Mouse (Mus musculus): Measurements from ENCODE around the gene Lrp1. TPM values are rescaled to one million over a fixed set of nuclear protein-coding genes. Genes with fewer than 3 reads are reported as not detected.

Lrp1 gene
- polyA plus RNA-seq, 1 experiment from 2014 or later = 99.4 TPM

GRCm38 (mm10) chr10:127577156-127577555 lies 43.8 kb downstream of the Lrp1 start:
- Histone ChIP-seq H3K4me3 (replicated peaks) (no peak overlapping the region), H3K27me3 (no peaks in the 10 kb centered on the region), H3K4me1 (replicated peaks) (no peaks in the 10 kb centered on the region), H3K27ac (no peak overlapping the region), H3K4me2 (replicated peaks) (no peak overlapping the region), H3K9me3 (no peaks in the 10 kb centered on the region), H3K36me3 (peaks cover 99% of the 10 kb centered on the region), H3K9ac (replicated peaks) (no peak overlapping the region)
- WGBS = 91% methylated on average over 9 of the region's 9 CpGs
- ATAC-seq = no peak

DNA sequence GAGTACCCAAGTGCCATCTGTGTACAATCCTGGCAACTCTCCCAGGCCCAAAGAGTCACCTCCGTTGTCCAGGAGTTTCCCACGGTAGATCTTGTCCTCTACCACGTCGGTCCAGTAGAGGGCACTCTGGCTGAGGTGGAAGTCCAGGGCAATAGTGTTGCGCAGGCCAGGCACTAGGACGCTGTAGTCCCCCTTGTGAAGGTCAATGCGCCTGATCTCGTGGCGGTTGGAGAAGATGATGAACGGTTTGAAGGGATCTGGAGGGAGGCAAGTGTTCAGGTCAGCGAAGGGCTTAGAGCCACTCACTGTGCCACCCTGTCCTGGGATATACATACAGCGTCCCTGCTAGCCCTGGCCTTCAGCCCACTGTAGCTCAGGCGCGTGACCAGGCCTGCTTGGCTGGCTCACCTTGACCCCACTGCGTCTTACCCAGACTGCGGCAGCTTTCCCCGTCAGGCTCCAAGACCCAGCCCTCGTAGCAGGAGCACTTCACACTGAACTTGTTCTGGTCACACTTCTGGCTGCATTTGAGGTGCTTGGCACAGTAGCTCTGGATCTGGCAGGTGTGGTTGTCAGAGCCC lies 44.5 kb downstream of the Lrp1 start:
- Histone ChIP-seq H3K4me1 (replicated peaks) (no peaks in the 10 kb centered on the region), H3K4me3 (replicated peaks) (no peak overlapping the region), H3K4me2 (replicated peaks) (no peak overlapping the region), H3K36me3 (peaks cover 99% of the 10 kb centered on the region), H3K9me3 (no peaks in the 10 kb centered on the region), H3K9ac (replicated peaks) (no peak overlapping the region), H3K27me3 (no peaks in the 10 kb centered on the region), H3K27ac (no peak overlapping the region)
- 71% methylated on average over 18 of the region's 18 CpGs for WGBS
- peak; percentile 55; the same call in 1 of the 2 replicates for ATAC-seq

GRCm38 (mm10) chr10:127575741-127576140 lies 45.2 kb downstream of the Lrp1 start:
- H3K9ac ChIP-seq (replicated peaks) = no peak overlapping the region
- no peaks in the 10 kb centered on the region for H3K27me3 ChIP-seq
- no peaks in the 10 kb centered on the region for H3K9me3 ChIP-seq
- WGBS = 93% methylated on average over 7 of the region's 7 CpGs
- H3K36me3 ChIP-seq = peaks cover 99% of the 10 kb centered on the region
- no peak overlapping the region for H3K27ac ChIP-seq
- H3K4me2 ChIP-seq (replicated peaks) = no peak overlapping the region
- H3K4me1 ChIP-seq (replicated peaks) = no peaks in the 10 kb centered on the region
- ATAC-seq = no peak
- no peak overlapping the region for H3K4me3 ChIP-seq (replicated peaks)

DNA sequence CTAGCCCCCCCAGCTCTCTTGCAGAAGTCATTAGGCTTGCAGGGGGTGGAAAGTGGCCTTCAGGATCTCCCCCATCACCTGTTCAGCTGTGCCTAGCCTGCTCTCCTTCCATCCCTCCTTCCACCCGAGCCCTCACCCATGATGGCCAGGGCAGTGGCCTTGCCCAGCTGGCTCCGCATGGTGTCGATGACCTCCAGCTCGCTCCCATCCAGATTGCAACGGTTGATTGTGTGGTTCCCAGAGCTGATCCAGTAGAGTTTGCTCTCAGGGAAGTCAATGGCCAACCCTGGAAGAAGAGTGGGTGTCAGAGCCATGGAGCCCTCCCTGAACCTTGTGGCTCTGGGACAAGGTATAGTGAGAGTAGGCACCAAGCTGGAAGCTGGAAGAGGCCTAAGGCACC lies 48.7 kb downstream of the Lrp1 start:
- no peaks in the 10 kb centered on the region for H3K9me3 ChIP-seq
- ATAC-seq = no peak
- H3K4me3 ChIP-seq (replicated peaks) = no peak overlapping the region
- no peaks in the 10 kb centered on the region for H3K4me1 ChIP-seq (replicated peaks)
- no peak overlapping the region for H3K9ac ChIP-seq (replicated peaks)
- H3K4me2 ChIP-seq (replicated peaks) = no peak overlapping the region
- H3K36me3 ChIP-seq = peaks cover 92% of the 10 kb centered on the region
- H3K27me3 ChIP-seq = no peaks in the 10 kb centered on the region
- 92% methylated on average over 5 of the region's 5 CpGs for WGBS
- H3K27ac ChIP-seq = no peak overlapping the region

DNA sequence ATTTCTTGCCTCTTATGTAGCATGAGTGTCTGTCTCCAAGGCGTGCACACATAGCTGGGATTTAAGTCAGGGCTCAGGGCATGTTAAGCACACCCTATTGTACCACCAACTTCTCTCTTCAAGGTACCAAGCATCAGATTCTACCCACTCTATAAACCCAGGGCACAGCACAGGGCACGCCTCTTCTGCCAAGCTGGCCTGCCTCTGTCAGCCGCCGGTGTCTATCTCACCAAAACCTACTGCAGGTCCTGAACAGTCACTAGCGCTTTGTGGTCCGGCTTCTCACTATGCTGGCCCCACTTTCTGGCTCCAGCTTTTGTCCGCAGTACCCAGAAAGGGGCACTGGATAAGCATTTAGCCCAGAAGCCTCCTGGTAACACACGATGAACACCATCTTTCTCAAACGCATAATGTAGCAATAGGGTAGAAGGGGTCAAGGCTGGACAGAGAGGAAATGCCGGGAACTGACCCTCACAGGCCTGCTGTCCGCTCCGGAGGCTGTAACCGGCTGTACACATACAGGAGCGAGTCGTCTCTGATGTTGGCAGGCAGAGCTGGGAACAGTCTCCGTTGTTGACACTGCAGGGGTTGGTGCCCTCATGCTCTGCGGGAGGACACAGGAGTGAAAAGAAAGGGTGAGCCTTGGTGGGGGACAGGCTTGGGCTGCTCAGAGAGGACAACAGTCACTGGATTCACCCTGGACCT lies 49.9 kb downstream of the Lrp1 start:
- WGBS = 91% methylated on average over 17 of the region's 17 CpGs
- Histone ChIP-seq H3K36me3 (peaks cover 92% of the 10 kb centered on the region), H3K9ac (replicated peaks) (no peak overlapping the region), H3K27ac (no peak overlapping the region), H3K4me1 (replicated peaks) (no peaks in the 10 kb centered on the region), H3K9me3 (no peaks in the 10 kb centered on the region), H3K27me3 (no peaks in the 10 kb centered on the region), H3K4me3 (replicated peaks) (no peak overlapping the region), H3K4me2 (replicated peaks) (no peak overlapping the region)
- no peak for ATAC-seq

DNA sequence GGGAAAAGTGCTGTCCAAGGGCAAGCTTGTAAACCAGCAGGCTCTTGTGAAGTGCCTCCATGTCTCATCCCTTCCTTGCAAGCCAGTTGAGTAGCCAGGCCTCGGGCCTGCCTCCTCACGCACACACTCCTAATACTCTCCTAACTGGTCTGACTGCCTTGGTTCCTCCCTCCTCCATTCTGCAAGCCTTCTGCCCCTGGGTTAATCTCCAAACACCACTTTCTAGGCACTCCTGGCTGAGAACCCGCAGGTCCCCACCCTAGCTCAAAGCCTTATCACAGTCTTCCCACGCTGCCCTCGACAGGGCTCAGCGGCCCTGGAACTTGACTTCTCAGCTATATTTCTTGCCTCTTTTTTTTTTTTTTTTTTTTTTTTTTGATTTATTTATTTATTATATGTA lies 50.6 kb downstream of the Lrp1 start:
- H3K27ac ChIP-seq = no peak overlapping the region
- no peaks in the 10 kb centered on the region for H3K27me3 ChIP-seq
- no peak overlapping the region for H3K4me2 ChIP-seq (replicated peaks)
- peaks cover 90% of the 10 kb centered on the region for H3K36me3 ChIP-seq
- no peak for ATAC-seq
- no peak overlapping the region for H3K9ac ChIP-seq (replicated peaks)
- H3K4me1 ChIP-seq (replicated peaks) = no peaks in the 10 kb centered on the region
- no peak overlapping the region for H3K4me3 ChIP-seq (replicated peaks)
- no peaks in the 10 kb centered on the region for H3K9me3 ChIP-seq
- 84% methylated on average over 6 of the region's 6 CpGs for WGBS

- Histone ChIP-seq H3K9me3 (no peaks in the 10 kb centered on the region), H3K36me3 (peaks cover 88% of the 10 kb centered on the region), H3K9ac (replicated peaks) (no peak overlapping the region), H3K4me3 (replicated peaks) (no peak overlapping the region), H3K27me3 (no peaks in the 10 kb centered on the region), H3K27ac (no peak overlapping the region), H3K4me1 (replicated peaks) (no peaks in the 10 kb centered on the region), H3K4me2 (replicated peaks) (no peak overlapping the region)
- 0 out of 2 replicates have a peak, but pooled peaks have one; percentile 37 for ATAC-seq
- 33% methylated on average over 3 of the region's 3 CpGs for WGBS
These were observed 51.5 kb downstream of the Lrp1 start for GRCm38 (mm10) chr10:127569450-127569849.

DNA sequence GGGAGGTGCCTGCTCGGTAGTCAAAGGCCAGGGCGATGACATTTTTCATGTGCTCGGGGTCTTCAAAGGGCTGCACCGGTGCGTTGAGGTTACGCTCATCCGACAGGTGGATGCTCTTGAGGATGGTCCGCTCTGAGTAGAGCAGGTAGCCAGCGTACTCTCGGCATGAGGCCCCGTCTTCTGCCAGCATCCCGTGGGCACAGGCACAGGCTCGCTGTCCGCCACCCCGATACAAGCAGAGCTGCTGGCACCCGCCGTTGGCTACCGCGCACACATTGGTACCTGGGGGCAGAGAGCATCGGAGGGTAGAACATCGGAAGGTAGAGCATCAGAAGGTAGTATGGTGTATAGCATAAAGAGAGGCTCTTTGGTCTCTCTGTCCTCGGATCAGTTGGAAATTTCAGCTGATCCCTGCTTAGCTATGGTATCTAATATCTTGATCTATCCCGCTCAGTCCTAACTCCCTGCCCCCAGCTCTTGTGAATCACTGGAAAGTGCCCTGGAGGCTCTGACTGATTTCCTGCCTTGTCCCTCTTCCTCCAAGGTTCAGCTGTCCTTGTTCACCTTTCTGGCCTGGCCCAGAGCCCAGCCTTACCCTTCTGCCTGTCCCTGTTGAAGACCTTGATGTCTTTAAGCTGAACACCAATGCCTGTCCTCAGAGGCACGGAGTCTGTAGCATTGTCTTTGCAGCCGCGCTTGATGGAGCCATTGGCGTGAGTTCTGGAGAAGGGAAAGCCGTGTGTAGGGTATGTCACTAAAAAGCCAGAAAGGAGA lies 54.2 kb downstream of the Lrp1 start:
- Histone ChIP-seq H3K36me3 (peaks cover 88% of the 10 kb centered on the region), H3K4me3 (replicated peaks) (no peak overlapping the region), H3K27me3 (no peaks in the 10 kb centered on the region), H3K4me1 (replicated peaks) (no peaks in the 10 kb centered on the region), H3K9ac (replicated peaks) (no peak overlapping the region), H3K9me3 (no peaks in the 10 kb centered on the region), H3K27ac (no peak overlapping the region), H3K4me2 (replicated peaks) (no peak overlapping the region)
- ATAC-seq = no peak
- 94% methylated on average over 28 of the region's 28 CpGs for WGBS

DNA sequence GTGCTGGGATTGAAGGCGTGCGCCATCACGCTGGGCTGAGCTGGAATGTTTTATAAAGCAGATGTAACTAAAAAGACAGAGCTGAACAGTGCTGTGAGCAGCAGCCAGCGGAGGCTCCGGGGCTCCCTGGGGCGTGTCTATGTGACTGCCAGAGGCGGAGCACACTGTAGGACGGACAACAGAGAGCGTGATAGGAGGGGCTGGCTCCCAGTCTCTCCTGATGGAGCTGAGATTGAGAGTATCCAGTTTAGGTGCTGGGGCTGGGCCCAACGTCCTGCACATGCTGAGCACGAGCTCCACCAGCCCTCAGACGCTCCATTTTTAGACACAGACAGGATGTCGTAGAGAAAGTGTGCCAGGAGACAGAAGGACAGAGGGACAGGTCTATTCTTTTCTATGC lies 56.6 kb downstream of the Lrp1 start:
- 0 out of 2 replicates have a peak, but pooled peaks have one; percentile 34 for ATAC-seq
- 61% methylated on average over 13 of the region's 13 CpGs for WGBS
- Histone ChIP-seq H3K4me2 (replicated peaks) (no peak overlapping the region), H3K4me1 (replicated peaks) (no peaks in the 10 kb centered on the region), H3K9ac (replicated peaks) (no peak overlapping the region), H3K36me3 (peaks cover 93% of the 10 kb centered on the region), H3K27ac (no peak overlapping the region), H3K27me3 (no peaks in the 10 kb centered on the region), H3K9me3 (no peaks in the 10 kb centered on the region), H3K4me3 (replicated peaks) (no peak overlapping the region)

DNA sequence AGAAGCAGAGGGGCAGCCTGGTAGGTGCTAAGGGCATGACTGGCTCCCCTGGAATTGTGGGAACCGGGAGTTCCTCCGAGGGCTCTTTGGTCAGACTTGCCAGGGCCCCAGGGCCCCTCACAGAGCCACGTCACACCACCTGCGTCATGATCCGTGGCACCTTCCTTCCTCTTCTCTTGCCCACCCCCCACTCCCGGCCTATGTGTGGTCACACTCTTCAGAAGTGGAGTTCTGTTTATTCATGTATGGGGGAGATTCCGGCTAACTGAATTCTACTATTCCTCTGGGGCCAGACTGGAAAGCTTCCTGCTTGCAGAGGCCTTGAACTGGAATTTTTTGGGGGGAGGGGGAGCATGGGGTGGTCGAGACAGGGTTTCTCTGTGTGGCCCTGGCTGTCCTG lies 57.1 kb downstream of the Lrp1 start:
- no peaks in the 10 kb centered on the region for H3K9me3 ChIP-seq
- peaks cover 93% of the 10 kb centered on the region for H3K36me3 ChIP-seq
- no peaks in the 10 kb centered on the region for H3K27me3 ChIP-seq
- H3K4me2 ChIP-seq (replicated peaks) = no peak overlapping the region
- no peak overlapping the region for H3K9ac ChIP-seq (replicated peaks)
- ATAC-seq = no peak
- no peaks in the 10 kb centered on the region for H3K4me1 ChIP-seq (replicated peaks)
- 87% methylated on average over 8 of the region's 8 CpGs for WGBS
- H3K27ac ChIP-seq = no peak overlapping the region
- no peak overlapping the region for H3K4me3 ChIP-seq (replicated peaks)

DNA sequence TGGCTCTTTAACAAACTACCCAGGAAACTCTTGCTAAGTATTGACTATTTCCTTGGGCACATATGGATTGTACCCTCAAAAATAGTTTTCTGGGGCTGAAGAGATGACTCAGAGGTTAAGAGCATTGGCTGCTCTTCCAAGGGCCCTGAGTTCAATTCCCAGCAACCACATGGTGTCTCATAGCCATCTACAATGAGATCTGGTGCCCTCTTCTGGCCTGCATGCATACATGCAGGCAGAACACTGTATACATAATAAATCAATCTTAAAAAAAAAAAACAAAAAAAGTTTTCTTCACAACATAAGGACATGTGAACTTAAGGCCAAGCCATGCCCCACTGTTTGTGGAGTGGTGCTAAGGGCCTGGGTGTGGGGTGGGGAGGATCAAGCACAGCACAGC lies 59.8 kb downstream of the Lrp1 start:
- Histone ChIP-seq H3K4me3 (replicated peaks) (no peak overlapping the region), H3K9ac (replicated peaks) (no peak overlapping the region), H3K4me1 (replicated peaks) (no peaks in the 10 kb centered on the region), H3K27me3 (no peaks in the 10 kb centered on the region), H3K27ac (no peak overlapping the region), H3K36me3 (peaks cover 96% of the 10 kb centered on the region), H3K4me2 (replicated peaks) (no peak overlapping the region), H3K9me3 (no peaks in the 10 kb centered on the region)
- no peak for ATAC-seq

- ATAC-seq = no peak
- H3K27ac ChIP-seq = no peak overlapping the region
- no peak overlapping the region for H3K9ac ChIP-seq (replicated peaks)
- peaks cover 100% of the 10 kb centered on the region for H3K36me3 ChIP-seq
- 90% methylated on average over 13 of the region's 13 CpGs for whole genome bisulfite sequencing
- H3K4me2 ChIP-seq (replicated peaks) = no peak overlapping the region
- H3K4me1 ChIP-seq (replicated peaks) = no peaks in the 10 kb centered on the region
- H3K27me3 ChIP-seq = no peaks in the 10 kb centered on the region
- no peak overlapping the region for H3K4me3 ChIP-seq (replicated peaks)
- no peaks in the 10 kb centered on the region for H3K9me3 ChIP-seq
These were observed 63.6 kb downstream of the Lrp1 start for GRCm38 (mm10) chr10:127557397-127557796.

Data from midbrain, embryonic 13.5 days (tissue).